Mouse (Mus musculus): Measurements from ENCODE around the gene Klhl11. TPM values are rescaled to one million over a fixed set of nuclear protein-coding genes. Genes with fewer than 3 reads are reported as not detected.
A peak's percentile ranks its signal among the peaks of the same experiment; 100 is the strongest.

Gene Klhl11
- total and polyA plus RNA-seq, 3 experiments, result 11.5 to 34.7 TPM; not detected in 1

GRCm38 (mm10) chr11:100493771-100494170 is 21.2 kb upstream of the Klhl11 start:
- Histone ChIP-seq H3K27ac (ENCODE audit: control insufficient read depth, low read depth, low read length) (no peak overlapping the region), H3K36me3 (ENCODE audit: control insufficient read depth in 1 of 2, insufficient read depth in 2 of 2, low read length in 2 of 2) (peaks cover 0 to 36% of the 10 kb centered on the region in 2 experiments; a peak in 2 of 4 replicates), H3K4me1 (ENCODE audit: control insufficient read depth in 1 of 2, insufficient read depth in 2 of 2, low read length in 2 of 2) (no peaks in the 10 kb centered on the region), H3K4me3 (ENCODE audit: control insufficient read depth in 1 of 2, insufficient read depth in 1 of 2, low read depth in 2 of 2, low read length in 2 of 2) (no peak overlapping the region), H3K9ac (ENCODE audit: control insufficient read depth, low read depth, low read length, poor library complexity, severe bottlenecking) (no peak overlapping the region), H3K9me3 (replicated peaks; ENCODE audit: insufficient read depth, low read length) (no peaks in the 10 kb centered on the region), H3K79me2 (ENCODE audit: control insufficient read depth, insufficient read depth, low read length, poor library complexity) (no peaks in the 10 kb centered on the region), H3K27me3 (ENCODE audit: control insufficient read depth in 1 of 2, insufficient read depth in 2 of 2, low read length in 2 of 2) (no peaks in the 10 kb centered on the region)
- no peak for TF ChIP-seq USF1 (IDR thresholded peaks at IDR 0.05; ENCODE audit: low read depth, low read length)
- TF ChIP-seq TCF12 (IDR thresholded peaks at IDR 0.05; ENCODE audit: low read depth, low read length), result no peak
- TF ChIP-seq RCOR1 (IDR thresholded peaks at IDR 0.05; ENCODE audit: low read depth, low read length), result no peak
- no peak for TF ChIP-seq ZKSCAN1 (IDR thresholded peaks at IDR 0.05; ENCODE audit: low read depth, low read length)
- DNase-seq (ENCODE audit: low read depth, low spot score), result no peak

GRCm38 (mm10) chr11:100490951-100491350 is 18.4 kb upstream of the Klhl11 start:
- Histone ChIP-seq H3K27ac (ENCODE audit: control insufficient read depth, low read depth, low read length) (no peak overlapping the region), H3K27me3 (ENCODE audit: control insufficient read depth in 1 of 2, insufficient read depth in 2 of 2, low read length in 2 of 2) (no peaks in the 10 kb centered on the region), H3K9me3 (replicated peaks; ENCODE audit: insufficient read depth, low read length) (no peaks in the 10 kb centered on the region), H3K4me3 (ENCODE audit: control insufficient read depth in 1 of 2, insufficient read depth in 1 of 2, low read depth in 2 of 2, low read length in 2 of 2) (no peak overlapping the region), H3K4me1 (ENCODE audit: control insufficient read depth in 1 of 2, insufficient read depth in 2 of 2, low read length in 2 of 2) (no peaks in the 10 kb centered on the region), H3K36me3 (ENCODE audit: control insufficient read depth in 1 of 2, insufficient read depth in 2 of 2, low read length in 2 of 2) (peaks cover 0 to 23% of the 10 kb centered on the region in 2 experiments; a peak in 2 of 4 replicates), H3K9ac (ENCODE audit: control insufficient read depth, low read depth, low read length, poor library complexity, severe bottlenecking) (no peak overlapping the region), H3K79me2 (ENCODE audit: control insufficient read depth, insufficient read depth, low read length, poor library complexity) (no peaks in the 10 kb centered on the region)
- DNase-seq (ENCODE audit: low read depth, low spot score), result peak; percentile 60
- TF ChIP-seq MYC (IDR thresholded peaks at IDR 0.05; ENCODE audit: low read depth, low read length) (peak; percentile 91), MAX (IDR thresholded peaks at IDR 0.05; ENCODE audit: low read length) (peak; percentile 50; the same call in 1 of the 2 replicates), ZNF384 (IDR thresholded peaks at IDR 0.05; ENCODE audit: low read depth, low read length) (no peak), SMC3 (IDR thresholded peaks at IDR 0.05; ENCODE audit: low read depth, low read length) (peak; percentile 75), RCOR1 (IDR thresholded peaks at IDR 0.05; ENCODE audit: low read depth, low read length) (no peak), E2F4 (IDR thresholded peaks at IDR 0.05; ENCODE audit: borderline replicate concordance, low read depth, low read length) (no peak), CTCF (IDR thresholded peaks at IDR 0.05 in 2 of 3, conservative IDR thresholded peaks at IDR 0.05 in 1 of 3; ENCODE audit: control insufficient read depth in 1 of 3, insufficient read depth in 1 of 3, low read depth in 2 of 3, low read length in 3 of 3, poor library complexity in 1 of 3, severe bottlenecking in 1 of 3) (peak; percentile 40 to 85 (median 49)), ZC3H11A (IDR thresholded peaks at IDR 0.05; ENCODE audit: low read depth, low read length) (peak; percentile 36), RAD21 (IDR thresholded peaks at IDR 0.05; ENCODE audit: low read depth, low read length) (peak; percentile 51), GABPA (IDR thresholded peaks at IDR 0.05; ENCODE audit: low read depth, low read length) (no peak), BHLHE40 (IDR thresholded peaks at IDR 0.05; ENCODE audit: borderline replicate concordance, low read depth, low read length) (no peak)
